Comparison of ENCODE assay signal across 22 mouse cellular contexts in genomic region chr3:88068386-88068785, GRCm38 (mm10). TPM values are rescaled to one million over a fixed set of nuclear protein-coding genes. Genes with fewer than 3 reads are reported as not detected.
A peak's percentile ranks its signal among the peaks of the same experiment; 100 is the strongest.
DNase-seq lines count a peak whose midpoint lies in the region; ATAC-seq and TF ChIP-seq lines count a peak whose summit lies in the region.
"Had no signal": no experiment of that assay in that cellular context is flagged by ENCODE, and none has a peak within 500 bp of the region (broad histone marks: within the 10 kb centered on the region; RNA-seq: fewer than 3 reads in every experiment).

No protein-coding gene starts in this region.

- no peak for TF ChIP-seq RAD21 in MEL (IDR thresholded peaks at IDR 0.05; ENCODE audit: low read depth, low read length)

- H3K4me3 ChIP-seq in liver, postnatal 0 days (ENCODE audit: low read depth, low read length): no peak overlapping the region
- no peak overlapping the region for H3K4me3 ChIP-seq in liver, embryonic 11.5 days (ENCODE audit: low read depth, low read length)
- no peak overlapping the region for H3K4me3 ChIP-seq in MEL (ENCODE audit: control insufficient read depth in 1 of 2, insufficient read depth in 1 of 2, low read depth in 2 of 2, low read length in 2 of 2)
- H3K4me3 ChIP-seq in embryonic facial prominence, embryonic 10.5 days: no peak overlapping the region
- H3K4me3 ChIP-seq: forebrain, embryonic 13.5 days; gastrocnemius, adult 2 months; heart, embryonic 13.5 days; liver, embryonic 13.5 days; megakaryocyte, embryonic 14.5 days had no signal

- TF ChIP-seq CTCF in liver, postnatal 0 days (IDR thresholded peaks at IDR 0.05; ENCODE audit: low read depth): no peak
- TF ChIP-seq CTCF in MEL (IDR thresholded peaks at IDR 0.05 in 2 of 3, conservative IDR thresholded peaks at IDR 0.05 in 1 of 3; ENCODE audit: control insufficient read depth in 1 of 3, insufficient read depth in 1 of 3, low read depth in 2 of 3, low read length in 3 of 3, poor library complexity in 1 of 3, severe bottlenecking in 1 of 3): no peak

- H3K9me3 ChIP-seq in liver, postnatal 0 days (ENCODE audit: low read length): no peaks in the 10 kb centered on the region
- H3K9me3 ChIP-seq in liver, embryonic 11.5 days (ENCODE audit: control insufficient read depth, low read length): no peaks in the 10 kb centered on the region
- no peaks in the 10 kb centered on the region for H3K9me3 ChIP-seq in MEL (replicated peaks; ENCODE audit: insufficient read depth, low read length)
- no peaks in the 10 kb centered on the region for H3K9me3 ChIP-seq in embryonic facial prominence, embryonic 10.5 days
- H3K9me3 ChIP-seq: forebrain, embryonic 13.5 days; heart, embryonic 13.5 days; liver, embryonic 13.5 days; megakaryocyte, embryonic 14.5 days had no signal

- H3K36me3 ChIP-seq in liver, postnatal 0 days (replicated peaks; ENCODE audit: insufficient read depth, low read length): no peaks in the 10 kb centered on the region
- no peaks in the 10 kb centered on the region for H3K36me3 ChIP-seq in liver, embryonic 11.5 days (ENCODE audit: control insufficient read depth, insufficient read depth, low read length)
- H3K36me3 ChIP-seq in MEL (ENCODE audit: control insufficient read depth in 1 of 2, insufficient read depth in 2 of 2, low read length in 2 of 2): no peaks in the 10 kb centered on the region
- H3K36me3 ChIP-seq in embryonic facial prominence, embryonic 10.5 days (replicated peaks): no peaks in the 10 kb centered on the region
- H3K36me3 ChIP-seq: heart, embryonic 13.5 days; liver, embryonic 13.5 days had no signal

- no peaks in the 10 kb centered on the region for H3K4me1 ChIP-seq in liver, postnatal 0 days (ENCODE audit: insufficient read depth)
- no peaks in the 10 kb centered on the region for H3K4me1 ChIP-seq in liver, embryonic 11.5 days (replicated peaks; ENCODE audit: control insufficient read depth, insufficient read depth, low read length)
- H3K4me1 ChIP-seq in MEL (ENCODE audit: control insufficient read depth in 1 of 2, insufficient read depth in 2 of 2, low read length in 2 of 2): no peaks in the 10 kb centered on the region
- 0 out of 2 replicates have a peak, but pooled peaks cover 5% of the 10 kb centered on the region for H3K4me1 ChIP-seq in embryonic facial prominence, embryonic 10.5 days
- H3K4me1 ChIP-seq: forebrain, embryonic 13.5 days; liver, embryonic 13.5 days had no signal

- no peak for TF ChIP-seq EP300 in liver, postnatal 0 days (IDR thresholded peaks at IDR 0.05; ENCODE audit: low read depth)
- no peak for TF ChIP-seq EP300 in MEL (IDR thresholded peaks at IDR 0.05; ENCODE audit: low read depth in 1 of 2, low read length in 2 of 2)

- peak; percentile 17 for DNase-seq in liver, postnatal 0 days
- no peak for DNase-seq in liver, embryonic 11.5 days (ENCODE audit: low spot score)
- DNase-seq in MEL (ENCODE audit: low read depth, low spot score): peak; percentile 43
- DNase-seq in embryonic facial prominence, embryonic 10.5 days (ENCODE audit: low spot score): peak; percentile 27
- DNase-seq in lung, postnatal 10 days: peak; percentile 71
- DNase-seq in testis, postnatal 10 days (ENCODE audit: low spot score): no peak
- no peak for DNase-seq in cerebellum, adult 8-10 months
- no peak for DNase-seq in right cerebral cortex, adult 18-20 months
- DNase-seq: adrenal gland, postnatal 10 days; cerebellum, adult 2 months; gastrocnemius, adult 2 months; heart, postnatal 36 days; kidney, adult 8-10 months; kidney, postnatal 4 days; left cerebral cortex, postnatal 4 days; liver, embryonic 13.5 days had no signal

- H3K4me2 ChIP-seq in liver, postnatal 0 days (ENCODE audit: low read depth, low read length): no peak overlapping the region
- no peak overlapping the region for H3K4me2 ChIP-seq in liver, embryonic 11.5 days
- H3K4me2 ChIP-seq: forebrain, embryonic 13.5 days; heart, embryonic 13.5 days; liver, embryonic 13.5 days had no signal

- TF ChIP-seq POLR2A in MEL (IDR thresholded peaks at IDR 0.05; ENCODE audit: control insufficient read depth in 1 of 2, insufficient read depth in 1 of 2, low read depth in 1 of 2, low read length in 2 of 2, poor library complexity in 1 of 2): no peak

- no peak for ATAC-seq in liver, postnatal 0 days
- ATAC-seq in liver, embryonic 11.5 days (replicated peaks; ENCODE audit: low FRiP score): no peak
- ATAC-seq: forebrain, embryonic 13.5 days had no signal

- no peak overlapping the region for H3K27ac ChIP-seq in liver, postnatal 0 days (ENCODE audit: low read depth)
- H3K27ac ChIP-seq in liver, embryonic 11.5 days (ENCODE audit: low read depth, low read length): no peak overlapping the region
- no peak overlapping the region for H3K27ac ChIP-seq in MEL (ENCODE audit: control insufficient read depth, low read depth, low read length)
- no peak overlapping the region for H3K27ac ChIP-seq in embryonic facial prominence, embryonic 10.5 days (replicated peaks)
- H3K27ac ChIP-seq: forebrain, embryonic 13.5 days; gastrocnemius, adult 2 months; heart, embryonic 13.5 days; liver, embryonic 13.5 days had no signal

- H3K79me2 ChIP-seq in MEL (ENCODE audit: control insufficient read depth, insufficient read depth, low read length, poor library complexity): no peaks in the 10 kb centered on the region

- no peak overlapping the region for H3K9ac ChIP-seq in liver, postnatal 0 days (replicated peaks)
- no peak overlapping the region; the same call in 1 of the 2 replicates for H3K9ac ChIP-seq in liver, embryonic 11.5 days (ENCODE audit: low read depth, low read length)
- no peak overlapping the region for H3K9ac ChIP-seq in MEL (ENCODE audit: control insufficient read depth, low read depth, low read length, poor library complexity, severe bottlenecking)
- H3K9ac ChIP-seq: forebrain, embryonic 13.5 days; heart, embryonic 13.5 days; liver, embryonic 13.5 days had no signal

- no peaks in the 10 kb centered on the region for H3K27me3 ChIP-seq in liver, postnatal 0 days (ENCODE audit: insufficient read depth, low read length)
- no peaks in the 10 kb centered on the region; the same call in none of the 2 replicates for H3K27me3 ChIP-seq in liver, embryonic 11.5 days (replicated peaks; ENCODE audit: control insufficient read depth, insufficient read depth, low read length)
- peaks cover 4 to 7% of the 10 kb centered on the region in 2 experiments for H3K27me3 ChIP-seq in MEL (ENCODE audit: control insufficient read depth in 1 of 2, insufficient read depth in 2 of 2, low read length in 2 of 2)
- H3K27me3 ChIP-seq in embryonic facial prominence, embryonic 10.5 days (replicated peaks; ENCODE audit: low read depth, poor library complexity, severe bottlenecking): peaks cover 29% of the 10 kb centered on the region

- 38% methylated on average over 2 of the region's 2 CpGs for WGBS in liver, postnatal 0 days (ENCODE audit: insufficient replicate concordance)
- 52% methylated on average over 2 of the region's 2 CpGs for WGBS in liver, embryonic 11.5 days
- 29% methylated on average over 2 of the region's 2 CpGs for WGBS in embryonic facial prominence, embryonic 10.5 days

TF ChIP-seq in MEL, 35 proteins besides CTCF, POLR2A, EP300 and RAD21 (continues in another document):
- TF ChIP-seq POLR2AphosphoS2 (IDR thresholded peaks at IDR 0.05; ENCODE audit: low read length): no peak
- TF ChIP-seq POLR2AphosphoS5 (IDR thresholded peaks at IDR 0.05; ENCODE audit: borderline replicate concordance, low read depth, low read length): no peak
- no peak for TF ChIP-seq TBP (IDR thresholded peaks at IDR 0.05; ENCODE audit: low read depth, low read length)
- TF ChIP-seq ELF1 (IDR thresholded peaks at IDR 0.05; ENCODE audit: low read depth, low read length): no peak

RNA-seq across cellular contexts. Expression of gene Ttc24, which starts 9.7 kb away (rescaled TPM):
- polyA plus RNA-seq in liver, postnatal 0 days (2015; fragmentation: Nextera tagmentation; extraction: Ambion mirVana): not detected in 2 replicates
- polyA plus RNA-seq in liver, embryonic 11.5 days (2014; fragmentation: Nextera tagmentation; extraction: Ambion mirVana): not detected in 2 replicates
- total RNA-seq in MEL (2012; rRNA removed): not detected in 2 replicates
- polyA plus RNA-seq in MEL (2012; ENCODE audit: insufficient read depth in 1 of 2, insufficient read length in 2 of 2, low read depth in 1 of 2, low replicate concordance in 2 of 2, missing spikeins in 1 of 2): not detected
- polyA plus RNA-seq in embryonic facial prominence, embryonic 10.5 days (2016; fragmentation: Nextera tagmentation; extraction: Ambion mirVana): 0.09 and 0.24 TPM in 2 replicates
- total RNA-seq: adrenal gland, postnatal 10 days; gastrocnemius, adult 2 months; granulocyte monocyte progenitor cell, adult 5-6 weeks; heart, postnatal 36 days; layer of hippocampus, postnatal 25 days; left cerebral cortex, postnatal 4 days had no signal
- polyA plus RNA-seq: cerebellum, adult 2 months; forebrain, embryonic 13.5 days; heart, embryonic 13.5 days; liver, embryonic 13.5 days; neural tube, embryonic 14.5 days had no signal

RNA-seq across cellular contexts. Expression of gene Naxe, which starts 10.1 kb away (rescaled TPM):
- polyA plus RNA-seq in liver, postnatal 0 days (2015; fragmentation: Nextera tagmentation; extraction: Ambion mirVana): 78.0 and 80.1 TPM in 2 replicates
- 98.7 and 106 TPM in 2 replicates for polyA plus RNA-seq in liver, embryonic 11.5 days (2014; fragmentation: Nextera tagmentation; extraction: Ambion mirVana)
- 114 TPM in 2 replicates for total RNA-seq in MEL (2012; rRNA removed)
- 100 to 1,000 TPM; 165 to 182 TPM for polyA plus RNA-seq in MEL (2012; ENCODE audit: insufficient read depth in 1 of 2, insufficient read length in 2 of 2, low read depth in 1 of 2, low replicate concordance in 2 of 2, missing spikeins in 1 of 2)
- 126 and 145 TPM in 2 replicates for polyA plus RNA-seq in embryonic facial prominence, embryonic 10.5 days (2016; fragmentation: Nextera tagmentation; extraction: Ambion mirVana)

RNA-seq across cellular contexts. Expression of gene Iqgap3, which starts 13.4 kb away (rescaled TPM):
- polyA plus RNA-seq in liver, postnatal 0 days (2015; fragmentation: Nextera tagmentation; extraction: Ambion mirVana): 2.9 and 3.2 TPM in 2 replicates
- polyA plus RNA-seq in liver, embryonic 11.5 days (2014; fragmentation: Nextera tagmentation; extraction: Ambion mirVana): 16.8 and 19.1 TPM in 2 replicates
- total RNA-seq in MEL (2012; rRNA removed): 19.2 and 21.1 TPM in 2 replicates
- 10 to 100 TPM in 1 of 2 experiments, not detected in 1; 42.5 TPM for polyA plus RNA-seq in MEL (2012; ENCODE audit: insufficient read depth in 1 of 2, insufficient read length in 2 of 2, low read depth in 1 of 2, low replicate concordance in 2 of 2, missing spikeins in 1 of 2)
- 27.3 and 28.2 TPM in 2 replicates for polyA plus RNA-seq in embryonic facial prominence, embryonic 10.5 days (2016; fragmentation: Nextera tagmentation; extraction: Ambion mirVana)

RNA-seq across cellular contexts. Expression of gene Gpatch4, which starts 25.5 kb away (rescaled TPM):
- 13.1 and 14.3 TPM in 2 replicates for polyA plus RNA-seq in liver, postnatal 0 days (2015; fragmentation: Nextera tagmentation; extraction: Ambion mirVana)
- polyA plus RNA-seq in liver, embryonic 11.5 days (2014; fragmentation: Nextera tagmentation; extraction: Ambion mirVana): 60.6 and 60.7 TPM in 2 replicates
- total RNA-seq in MEL (2012; rRNA removed): 76.6 and 105 TPM in 2 replicates
- polyA plus RNA-seq in MEL (2012; ENCODE audit: insufficient read depth in 1 of 2, insufficient read length in 2 of 2, low read depth in 1 of 2, low replicate concordance in 2 of 2, missing spikeins in 1 of 2): 100 to 1,000 TPM; 135 to 240 TPM
- 52.2 and 52.4 TPM in 2 replicates for polyA plus RNA-seq in embryonic facial prominence, embryonic 10.5 days (2016; fragmentation: Nextera tagmentation; extraction: Ambion mirVana)

RNA-seq across cellular contexts. Expression of gene Hapln2, which starts 41.0 kb away (rescaled TPM):
- polyA plus RNA-seq in liver, postnatal 0 days (2015; fragmentation: Nextera tagmentation; extraction: Ambion mirVana): not detected in 2 replicates
- polyA plus RNA-seq in liver, embryonic 11.5 days (2014; fragmentation: Nextera tagmentation; extraction: Ambion mirVana): not detected in 2 replicates
- not detected in 2 replicates for total RNA-seq in MEL (2012; rRNA removed)
- polyA plus RNA-seq in MEL (2012; ENCODE audit: insufficient read depth in 1 of 2, insufficient read length in 2 of 2, low read depth in 1 of 2, low replicate concordance in 2 of 2, missing spikeins in 1 of 2): not detected
- not detected in 2 replicates for polyA plus RNA-seq in embryonic facial prominence, embryonic 10.5 days (2016; fragmentation: Nextera tagmentation; extraction: Ambion mirVana)
- total RNA-seq: adrenal gland, postnatal 10 days; gastrocnemius, adult 2 months; granulocyte monocyte progenitor cell, adult 5-6 weeks; heart, postnatal 36 days had no signal
- polyA plus RNA-seq: heart, embryonic 13.5 days; liver, embryonic 13.5 days had no signal

Comparison
In these comparisons a context has a peak if more than half of its experiments do, and no peak if none do; other contexts are left out.
1. DNase-seq: peak in liver, postnatal 0 days (single experiment), MEL (single experiment), embryonic facial prominence, embryonic 10.5 days (single experiment) and lung, postnatal 10 days (single experiment); none in liver, embryonic 11.5 days (single experiment), testis, postnatal 10 days (single experiment), cerebellum, adult 8-10 months (single experiment) and right cerebral cortex, adult 18-20 months (single experiment).